Mouse (Mus musculus) c-Kit-positive CD71-negative TER-119-negative erythroid progenitor cells, embryonic 14.5 days (primary cell): Measurements from ENCODE around the gene Ucp2.
A peak's percentile ranks its signal among the peaks of the same experiment; 100 is the strongest.

Experiments used
- DNase-seq: peaks from one replicate; pipeline ENCODE4 v3.0.0-alpha.2; 2013; ENCODE audit warnings: low read depth

Ucp2 gene

GRCm38 (mm10) chr7:100493117-100493483 lies at the start of gene Ucp2:
Gene Ucp2 (plus strand): TSS chr7:100493337.
- peak; percentile 90 for DNase-seq

GRCm38 (mm10) chr7:100443728-100444127 lies 49.4 kb upstream of the Ucp2 start:
- DNase-seq = no peak

GRCm38 (mm10) chr7:100446271-100446670 lies 46.9 kb upstream of the Ucp2 start:
- no peak for DNase-seq

- DNase-seq = no peak
These were observed 44.6 kb upstream of the Ucp2 start for GRCm38 (mm10) chr7:100448530-100448929.

- DNase-seq = no peak
These were observed 44.2 kb upstream of the Ucp2 start for GRCm38 (mm10) chr7:100448985-100449384.

GRCm38 (mm10) chr7:100458153-100458552 lies 35.0 kb upstream of the Ucp2 start:
- no peak for DNase-seq

GRCm38 (mm10) chr7:100459862-100460261 lies 33.3 kb upstream of the Ucp2 start:
- no peak for DNase-seq

GRCm38 (mm10) chr7:100461621-100462151 lies 31.5 kb upstream of the Ucp2 start:
- no peak for DNase-seq

- DNase-seq = no peak
These were observed 29.9 kb upstream of the Ucp2 start for GRCm38 (mm10) chr7:100463194-100463593.

- no peak for DNase-seq
These were observed 29.4 kb upstream of the Ucp2 start for GRCm38 (mm10) chr7:100463757-100464156.

GRCm38 (mm10) chr7:100464248-100464647 lies 28.9 kb upstream of the Ucp2 start:
- DNase-seq = no peak

GRCm38 (mm10) chr7:100465248-100465647 lies 27.9 kb upstream of the Ucp2 start:
- DNase-seq = no peak

- DNase-seq = no peak
These were observed 27.4 kb upstream of the Ucp2 start for GRCm38 (mm10) chr7:100465656-100466309.

GRCm38 (mm10) chr7:100466781-100467510 lies 26.2 kb upstream of the Ucp2 start:
- DNase-seq = peak; percentile 62

GRCm38 (mm10) chr7:100468761-100469160 lies 24.4 kb upstream of the Ucp2 start:
- no peak for DNase-seq

GRCm38 (mm10) chr7:100469502-100469901 lies 23.6 kb upstream of the Ucp2 start:
- no peak for DNase-seq

- DNase-seq = no peak
These were observed 22.2 kb upstream of the Ucp2 start for GRCm38 (mm10) chr7:100470796-100471406.

- no peak for DNase-seq
These were observed 21.7 kb upstream of the Ucp2 start for GRCm38 (mm10) chr7:100471407-100471797.

- DNase-seq = no peak
These were observed 20.4 kb upstream of the Ucp2 start, which contains the start of gene Ucp3 for GRCm38 (mm10) chr7:100472777-100473176. Gene Ucp3 (plus strand): TSS chr7:100472990.

- DNase-seq = no peak
These were observed 19.2 kb upstream of the Ucp2 start for GRCm38 (mm10) chr7:100473846-100474454.

- DNase-seq = no peak
These were observed 18.5 kb upstream of the Ucp2 start for GRCm38 (mm10) chr7:100474680-100475079.

- no peak for DNase-seq
These were observed 13.9 kb upstream of the Ucp2 start for GRCm38 (mm10) chr7:100479100-100479822.
